Mouse (Mus musculus) heart, adult 8-10 months (tissue): Measurements from ENCODE around the gene Mup17. TPM values are rescaled to one million over a fixed set of nuclear protein-coding genes. Genes with fewer than 3 reads are reported as not detected.
"Not testable (repeated sequence)": the region's sequence is repeated elsewhere in the genome, so short reads cannot be mapped to it uniquely, and the experiment has no call there.

Experiments used
- DNase-seq: peaks from one replicate; pipeline ENCODE4 v3.0.0; 2022; ENCODE audit warnings: low spot score
- total RNA-seq, 4 experiments: library from RNA; stranded (reverse); gene quantifications; 2 replicates each; pipeline ENCODE4 v1.2.4; 2022

Mup17 gene
- not detected for total RNA-seq

DNA sequence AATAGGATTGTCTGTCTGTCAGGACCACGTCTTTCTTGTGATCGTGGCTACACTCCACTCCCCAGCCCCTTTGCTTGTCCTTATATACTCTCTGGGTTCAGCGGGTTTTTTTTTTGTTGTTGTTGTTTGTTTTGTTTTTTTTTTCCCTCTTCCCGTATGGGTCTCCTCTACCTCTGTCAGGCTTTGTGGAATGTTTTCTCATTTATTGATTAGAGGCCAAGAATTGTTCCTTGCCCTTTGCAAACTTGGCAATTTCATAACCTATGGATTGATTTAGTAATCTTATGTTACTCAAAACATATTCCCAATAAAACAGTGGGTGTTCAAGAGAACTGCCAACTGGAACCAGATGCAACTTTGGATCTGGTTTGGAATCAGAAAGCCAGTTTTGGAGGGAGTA, at the start of gene Mup17:
Mup17 (minus strand) TSS at position 101 of the 400 bp plus-strand sequence.
- DNase-seq = not testable (repeated sequence)

DNA sequence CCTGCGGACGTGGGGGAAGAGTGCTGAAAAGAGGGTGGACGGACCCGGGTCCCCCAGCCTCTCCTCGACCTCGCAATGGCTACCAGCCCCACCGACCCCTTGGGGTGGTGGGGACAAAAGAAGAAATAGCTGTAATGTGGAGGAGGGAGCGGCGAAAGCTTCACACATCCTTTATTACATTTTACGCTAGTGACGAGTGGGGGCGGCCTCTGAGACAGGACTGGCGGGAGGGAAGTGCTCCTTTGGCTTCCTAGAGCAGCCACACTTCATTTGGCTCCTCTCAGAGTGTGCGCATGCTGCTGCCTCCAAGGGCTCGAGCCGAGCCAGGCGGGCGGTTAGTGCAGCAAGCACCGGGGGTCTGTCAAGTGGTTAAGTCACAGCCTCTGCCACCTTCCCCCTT, 24.1 kb downstream of the Mup17 start:
- not testable (repeated sequence) for DNase-seq

DNA sequence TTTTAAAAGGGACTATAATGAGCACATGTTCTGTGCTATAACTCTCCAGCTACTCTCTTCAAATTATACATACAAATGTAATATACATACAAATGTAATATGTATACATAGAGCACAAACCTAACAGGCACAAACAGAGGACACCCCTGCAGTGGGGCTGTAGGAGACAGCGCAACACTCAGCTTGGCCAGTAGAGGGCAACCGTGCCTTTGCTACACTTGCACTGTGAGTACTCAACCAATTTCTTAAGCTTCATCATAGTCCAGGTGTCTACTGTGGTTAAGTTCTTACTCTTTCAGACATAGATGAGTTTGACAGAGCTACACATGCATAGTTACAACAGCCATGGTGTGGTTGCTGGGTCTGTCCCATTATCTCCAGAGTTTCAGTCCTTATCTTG, 39.8 kb downstream of the Mup17 start:
- DNase-seq = not testable (repeated sequence)

Other genes starting within 250 kb of the Mup17 start
- not detected for gene Mup15, start 156.1 kb downstream of the Mup17 start, total RNA-seq
- gene Mup16, start 76.3 kb downstream of the Mup17 start, total RNA-seq = 1 to 10 TPM in 1 of 4 experiments, not detected in 3; 1.1 TPM
- not detected for gene Mup18, start 78.3 kb upstream of the Mup17 start, total RNA-seq
- gene Mup19, start 186.4 kb upstream of the Mup17 start, total RNA-seq = not detected
- gene Mup5, start 239.4 kb upstream of the Mup17 start, total RNA-seq = not detected